Mouse (Mus musculus): ENCODE data around the gene Anxa8.
A peak's percentile ranks its signal among the peaks of the same experiment; 100 is the strongest.

Anxa8 gene

DNA sequence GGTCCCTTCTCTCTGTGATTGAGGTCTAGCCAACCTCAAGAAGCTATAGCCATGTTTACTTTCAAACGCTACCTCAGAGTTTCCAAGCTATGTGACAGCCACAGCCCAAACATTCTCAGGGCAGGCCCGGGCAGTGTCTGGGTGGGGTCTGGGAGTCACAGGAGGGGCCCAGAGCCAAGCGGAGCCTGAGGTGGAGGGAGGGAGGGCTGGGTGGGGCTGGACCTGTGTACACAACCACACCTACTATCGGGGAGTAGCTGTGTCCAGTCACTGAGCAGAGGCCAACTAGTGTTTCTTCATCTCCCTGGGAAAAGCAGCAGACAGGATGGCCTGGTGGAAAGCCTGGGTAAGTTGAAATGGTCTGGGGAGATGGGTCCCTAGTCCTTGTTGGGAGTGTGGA is at the start of gene Anxa8:
Gene Anxa8 (plus strand): TSS at position 251 of the 400 bp plus-strand sequence.
- DNase-seq = peak; percentile 64 to 76

DNA sequence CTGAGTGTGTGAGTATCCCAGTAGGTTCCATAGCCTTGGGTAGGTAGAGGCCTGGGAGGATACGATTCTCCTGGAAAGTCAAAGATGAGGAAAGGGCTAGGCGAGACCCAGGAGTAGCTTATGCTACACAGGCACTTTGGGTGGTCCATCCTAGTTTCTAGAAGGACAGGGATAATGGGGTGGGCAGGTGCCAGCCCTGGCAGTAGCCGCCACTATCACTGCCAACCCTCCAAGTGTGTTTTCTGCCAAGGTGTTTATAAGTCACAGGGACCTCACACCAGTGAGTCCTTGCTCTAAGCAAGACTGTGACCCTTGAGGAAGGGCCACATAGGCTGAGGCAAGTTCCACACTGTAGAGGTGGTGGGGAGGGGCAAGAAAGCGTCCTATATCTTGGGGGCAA is 44.5 kb upstream of the Anxa8 start:
- DNase-seq = no peak

DNA sequence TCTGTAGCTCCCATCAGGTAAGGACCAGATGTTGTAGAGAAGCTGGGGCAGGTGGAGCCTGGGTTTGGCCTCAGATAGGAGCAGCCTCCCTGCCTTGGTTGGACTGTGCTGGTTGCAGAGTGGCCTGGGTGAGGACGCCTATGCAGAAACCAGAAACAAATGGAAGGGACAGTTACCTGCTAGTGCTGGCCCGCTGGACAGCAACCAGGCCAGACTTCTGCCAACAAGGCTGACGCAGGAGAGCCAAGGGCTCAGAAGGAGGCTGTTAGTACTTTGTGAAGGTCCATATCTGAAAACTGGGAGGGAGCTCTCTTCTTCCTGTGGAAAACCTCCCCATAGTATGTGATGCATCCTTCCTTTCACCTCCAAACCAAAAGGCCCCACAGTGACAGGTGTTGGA is 42.4 kb upstream of the Anxa8 start:
- no peak for DNase-seq

DNA sequence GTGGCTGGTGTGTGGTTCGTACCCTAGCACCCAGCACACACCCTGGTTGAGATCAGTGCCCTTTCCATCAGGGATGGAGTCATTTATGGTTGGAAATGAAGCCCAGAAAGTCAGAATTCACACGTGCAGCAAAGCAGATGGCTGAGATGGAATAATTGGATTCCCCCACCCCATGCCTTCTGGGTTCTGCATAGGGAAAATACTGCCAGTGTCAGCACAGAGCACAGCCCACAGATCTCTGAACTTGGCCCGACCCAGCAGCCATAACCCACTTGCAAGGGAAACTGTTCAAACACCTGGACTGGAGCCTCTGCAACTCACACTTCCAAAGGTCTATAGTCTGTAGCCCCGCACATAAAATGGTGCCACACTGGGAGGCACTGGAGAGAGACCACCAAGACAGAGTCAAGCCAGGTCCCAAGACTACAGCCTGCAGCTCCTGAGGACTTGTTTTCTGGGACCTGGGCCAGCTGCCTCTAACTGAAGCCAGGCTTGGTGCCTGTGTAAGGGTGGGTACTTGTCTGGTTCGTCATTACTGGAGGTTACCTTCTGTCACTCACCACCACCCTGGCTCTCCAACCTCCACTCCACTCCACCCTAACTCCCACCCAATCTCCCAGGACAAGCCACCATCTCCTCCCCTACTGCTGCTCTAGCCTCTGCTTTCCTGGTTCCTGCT is 35.5 kb upstream of the Anxa8 start:
- no peak for DNase-seq

DNA sequence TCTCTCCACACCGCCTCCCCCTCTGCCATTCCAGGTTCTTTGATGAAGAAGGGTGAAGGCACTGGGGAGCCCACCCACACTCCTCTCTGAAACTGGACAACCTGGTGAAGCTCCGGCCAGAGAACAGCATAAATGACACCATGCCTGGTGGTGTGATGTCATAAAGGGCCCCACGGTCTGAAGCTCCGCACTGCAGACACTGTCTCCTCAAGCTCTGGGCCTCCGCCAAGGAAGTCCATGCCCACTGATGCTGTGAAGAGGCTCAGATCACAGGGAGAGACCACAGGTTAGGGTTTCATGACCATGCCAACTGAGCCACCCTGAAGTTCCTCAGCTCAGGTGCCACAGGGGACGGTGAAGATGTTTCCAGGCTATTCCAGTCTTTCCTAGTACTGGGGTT is 33.3 kb upstream of the Anxa8 start, which contains the start of gene Antxrl:
Gene Antxrl (plus strand): TSS at position 192 of the 400 bp plus-strand sequence.
- DNase-seq = no peak

DNA sequence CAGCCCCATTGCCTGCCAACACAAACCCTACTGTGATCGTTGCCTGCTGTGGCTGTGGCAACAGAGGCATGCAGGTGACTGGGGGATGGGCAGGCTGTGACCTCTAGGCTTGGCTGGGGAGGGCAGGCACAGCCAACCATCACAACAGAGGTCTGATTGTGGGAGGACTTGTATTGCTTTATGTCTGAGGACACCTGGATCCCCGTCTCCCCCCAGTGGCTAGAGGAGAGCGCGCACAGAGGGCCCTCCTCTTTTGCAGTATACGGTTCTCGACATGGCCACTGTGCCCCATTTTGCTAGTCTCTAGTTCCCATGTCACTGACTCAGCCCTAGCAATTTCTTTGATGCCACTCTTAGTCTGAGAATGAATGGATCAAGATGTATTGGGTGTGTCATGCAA is 14.1 kb upstream of the Anxa8 start:
- no peak for DNase-seq

DNA sequence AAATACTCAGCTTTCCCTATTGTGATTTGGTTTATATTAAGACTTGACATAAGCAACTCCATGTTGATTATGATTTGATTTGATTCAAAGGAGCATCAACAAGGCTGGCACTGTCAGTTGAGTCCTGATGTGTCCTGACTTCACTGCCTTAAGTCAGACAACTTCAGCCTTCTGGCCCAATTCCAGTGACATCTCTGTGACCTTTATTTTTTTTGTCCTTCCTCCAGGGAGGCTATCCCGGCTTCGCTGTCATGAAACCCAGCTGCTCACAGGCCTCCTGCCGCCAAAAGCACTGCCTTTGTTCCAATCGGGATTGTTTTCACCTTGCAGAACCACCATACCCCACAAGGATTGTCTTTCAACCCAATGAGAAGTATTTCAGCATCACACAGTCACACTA is 10.4 kb upstream of the Anxa8 start:
- no peak for DNase-seq

DNA sequence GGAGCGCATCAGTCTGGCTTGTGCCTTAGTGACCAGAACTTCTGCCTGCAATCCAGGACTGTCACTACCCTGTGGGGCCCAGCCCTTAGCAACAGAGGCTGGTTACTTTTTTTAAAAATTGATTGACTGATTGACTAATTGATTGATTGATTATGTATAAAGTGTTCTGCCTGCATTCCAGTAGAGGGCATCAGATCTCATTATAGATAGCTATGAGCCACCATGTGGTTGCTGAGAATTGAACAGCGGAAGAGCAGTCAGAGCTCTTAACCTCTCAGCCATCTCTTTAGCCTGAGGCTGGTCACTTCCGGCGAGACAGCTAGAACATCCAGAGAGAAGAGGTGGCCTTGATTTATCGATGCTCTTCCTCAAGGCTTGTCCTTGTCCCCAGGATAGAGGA is 8.6 kb upstream of the Anxa8 start:
- DNase-seq = no peak

DNA sequence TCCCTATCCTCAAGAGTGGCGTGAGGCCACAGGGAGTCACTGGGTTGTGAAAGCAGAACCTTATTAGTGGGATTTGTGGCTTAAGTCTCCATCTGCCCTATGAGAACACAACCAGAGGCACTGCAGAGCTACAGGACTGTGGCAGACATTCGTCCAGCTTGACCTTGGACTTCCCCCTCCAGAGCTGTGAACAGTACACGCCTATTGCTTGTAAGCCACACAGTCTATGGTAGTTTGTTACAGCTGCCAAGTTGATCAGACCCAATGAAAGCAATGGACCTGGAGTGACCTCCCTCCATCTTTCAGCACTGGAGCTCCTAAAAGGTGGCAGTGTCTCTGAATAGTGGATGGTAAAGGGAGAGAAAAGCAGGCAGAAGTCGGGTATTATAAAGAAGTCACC is 7.5 kb upstream of the Anxa8 start:
- no peak for DNase-seq

DNA sequence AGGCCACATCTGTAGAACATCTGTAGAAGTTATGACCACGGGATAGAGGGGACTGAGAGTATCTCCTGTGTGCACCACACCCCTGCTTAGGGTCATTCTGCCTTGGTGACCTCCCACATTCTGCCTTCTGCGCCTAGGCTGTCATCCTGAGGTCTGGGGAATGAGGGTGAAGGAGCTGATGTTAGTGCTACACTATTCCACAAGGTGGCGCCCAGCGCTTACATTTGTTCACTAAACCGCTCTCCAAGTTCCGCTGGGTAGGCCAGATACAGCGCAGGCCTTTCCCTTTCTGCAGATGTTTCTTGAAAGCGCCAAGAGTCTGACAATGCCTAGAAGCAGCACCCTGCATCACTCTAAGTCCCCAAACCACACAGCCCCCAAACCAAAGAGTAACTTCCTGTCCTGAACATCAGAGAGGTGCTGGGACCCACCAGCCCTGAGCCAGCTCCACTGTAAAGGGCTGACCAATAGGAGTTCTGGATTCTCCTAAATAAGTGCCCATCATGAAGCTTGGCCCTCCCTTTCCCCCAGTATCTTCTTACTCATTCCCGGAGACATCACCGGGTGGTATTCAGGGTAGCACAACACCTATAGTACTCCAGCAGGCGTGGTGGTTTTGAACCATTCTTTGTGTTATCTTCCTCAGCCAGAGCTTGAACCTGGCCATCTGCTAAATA is 5.3 kb upstream of the Anxa8 start:
- DNase-seq = peak; percentile 54 to 65

DNA sequence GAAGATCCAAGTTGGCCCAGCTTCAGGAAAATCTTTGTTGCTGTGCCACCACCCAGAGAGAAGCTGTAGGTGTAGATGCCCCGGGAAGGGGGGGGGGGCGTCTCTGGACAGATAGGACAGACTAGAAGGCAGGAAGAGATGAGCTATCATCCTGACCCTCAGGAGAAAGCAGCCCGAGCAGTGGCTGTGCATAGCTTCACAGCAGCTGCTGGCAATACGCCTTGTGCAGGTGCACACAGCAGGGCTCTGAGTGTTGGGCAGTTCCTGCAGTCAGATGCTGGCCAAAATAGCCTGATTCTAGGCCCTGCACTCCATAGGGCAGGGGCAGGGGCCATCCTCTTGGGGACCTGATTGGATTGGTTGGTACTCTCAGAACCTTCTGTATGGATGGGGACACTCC is 1.0 kb downstream of the Anxa8 start:
- DNase-seq = no peak

DNA sequence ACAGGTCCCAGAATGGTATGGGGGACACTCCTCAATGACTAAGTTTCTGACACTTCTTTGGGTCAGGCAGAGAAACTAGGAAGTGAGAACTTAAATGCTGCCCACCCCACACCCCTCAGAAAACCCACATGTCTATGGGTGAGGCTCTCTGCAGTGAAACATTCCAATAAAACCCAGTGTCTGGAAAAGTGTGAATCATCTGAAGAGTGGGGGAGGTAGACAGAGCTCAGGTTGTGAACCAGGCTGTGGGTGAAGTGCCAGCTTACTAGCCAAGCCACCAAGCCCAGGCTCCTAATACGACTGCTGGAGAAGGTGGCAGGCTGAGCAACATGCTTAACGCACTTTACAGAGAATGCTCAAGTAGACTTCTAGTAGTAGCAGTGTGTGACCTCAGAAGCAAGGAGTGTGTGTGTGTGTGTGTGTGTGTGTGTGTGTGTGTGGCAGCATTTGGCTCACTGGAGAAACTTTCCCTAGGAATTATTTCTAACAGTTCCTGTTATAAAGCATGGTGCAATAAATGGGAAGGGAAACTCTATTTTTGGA is 2.1 kb downstream of the Anxa8 start:
- DNase-seq = no peak

DNA sequence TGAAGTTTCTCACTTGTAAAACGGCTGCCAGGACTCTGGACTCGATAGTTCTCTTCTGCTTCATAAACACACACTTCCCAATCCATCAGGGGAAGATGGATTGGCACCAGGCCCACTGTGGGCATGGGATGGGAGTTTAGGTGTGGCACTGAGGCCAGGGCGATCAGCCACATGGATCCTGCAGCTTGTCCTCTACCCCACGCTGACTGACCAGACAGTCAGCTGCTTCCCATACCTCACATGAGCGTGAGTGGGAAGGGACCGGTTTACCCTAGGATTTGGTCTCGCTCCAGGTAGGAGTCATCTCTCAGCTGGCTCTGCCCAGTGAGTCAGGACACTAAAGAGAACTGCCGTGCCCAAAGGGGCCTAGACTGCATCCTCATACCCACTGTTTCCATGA is 4.0 kb downstream of the Anxa8 start:
- no peak for DNase-seq

DNA sequence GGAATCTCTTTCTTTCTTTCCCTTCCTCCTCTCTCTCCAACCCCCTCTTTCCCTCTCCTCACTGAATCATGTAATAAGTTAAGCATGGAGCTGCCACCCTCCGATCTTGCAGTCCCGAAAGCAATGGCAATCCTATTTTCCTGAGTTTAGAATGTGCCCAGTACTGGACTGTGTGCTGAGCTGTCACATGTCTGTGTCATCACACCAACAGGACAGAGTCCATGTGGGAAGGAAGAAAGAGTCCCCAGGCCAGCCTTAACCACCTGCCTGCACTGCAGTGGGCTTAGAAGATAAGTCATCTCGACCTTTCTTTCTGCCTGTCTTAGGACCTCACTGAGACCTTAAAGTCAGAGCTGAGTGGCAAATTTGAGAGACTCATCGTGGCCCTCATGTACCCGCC is 5.7 kb downstream of the Anxa8 start:
- no peak for DNase-seq

DNA sequence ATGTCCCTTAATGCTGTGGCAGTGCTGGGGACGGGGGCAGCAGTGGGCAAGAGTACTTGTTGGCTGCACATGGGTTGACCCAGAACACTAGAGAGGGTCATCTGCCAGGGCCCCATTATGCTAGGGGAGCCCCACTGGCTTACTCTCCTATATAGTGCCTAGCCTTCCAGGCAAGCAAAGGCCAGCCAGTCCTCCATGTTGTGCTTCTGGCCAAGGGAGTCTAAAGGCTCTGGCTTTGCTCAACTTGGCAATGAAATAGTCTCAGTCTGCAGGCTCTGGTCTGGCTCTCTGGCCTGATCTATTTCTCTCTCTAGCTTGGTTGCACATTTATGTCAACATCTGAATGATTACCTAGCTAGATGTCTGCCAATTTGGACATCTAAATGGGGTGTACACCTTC is 7.1 kb downstream of the Anxa8 start:
- no peak for DNase-seq

DNA sequence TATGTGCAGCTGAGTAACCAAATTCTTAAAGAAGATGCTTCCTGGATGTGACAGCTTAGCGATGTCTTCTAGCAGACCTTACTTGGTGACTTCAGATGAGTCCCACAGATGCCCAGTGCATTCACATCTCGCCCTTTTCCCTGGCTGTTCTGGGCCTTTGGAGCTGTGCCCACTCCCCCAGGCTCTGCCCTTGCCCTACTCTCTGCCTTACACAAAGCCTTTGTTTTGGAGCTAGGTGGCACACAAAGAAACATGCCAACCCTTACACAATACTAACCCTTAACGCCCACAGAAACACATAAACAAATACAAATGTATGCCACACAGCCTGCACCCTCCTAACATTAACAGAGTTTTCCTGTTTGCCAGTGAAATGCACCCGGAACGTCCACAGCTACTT is 10.4 kb downstream of the Anxa8 start:
- no peak for DNase-seq

DNA sequence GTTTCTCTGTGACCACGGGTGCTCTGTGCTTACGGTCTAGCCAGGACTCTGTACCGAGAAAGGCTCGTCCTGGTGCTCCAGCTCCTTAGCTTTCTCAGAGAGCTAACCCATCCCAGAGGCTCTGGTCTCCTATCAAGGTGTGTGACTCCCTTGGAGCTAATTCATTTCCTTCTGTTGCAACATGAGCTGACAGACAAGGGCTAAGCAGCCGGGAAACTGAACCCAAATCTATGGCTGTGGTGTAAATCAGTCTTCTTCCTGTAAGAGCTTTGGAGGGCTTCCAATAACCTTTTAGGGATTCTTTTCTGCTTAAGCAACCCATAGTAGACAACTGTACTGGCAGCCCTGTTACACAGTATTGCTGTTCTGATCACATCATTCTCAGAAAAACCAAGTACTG is 16.8 kb downstream of the Anxa8 start, which contains the start of gene A630023A22Rik:
Gene A630023A22Rik (minus strand): TSS at position 154 of the 400 bp plus-strand sequence.
- DNase-seq = no peak

DNA sequence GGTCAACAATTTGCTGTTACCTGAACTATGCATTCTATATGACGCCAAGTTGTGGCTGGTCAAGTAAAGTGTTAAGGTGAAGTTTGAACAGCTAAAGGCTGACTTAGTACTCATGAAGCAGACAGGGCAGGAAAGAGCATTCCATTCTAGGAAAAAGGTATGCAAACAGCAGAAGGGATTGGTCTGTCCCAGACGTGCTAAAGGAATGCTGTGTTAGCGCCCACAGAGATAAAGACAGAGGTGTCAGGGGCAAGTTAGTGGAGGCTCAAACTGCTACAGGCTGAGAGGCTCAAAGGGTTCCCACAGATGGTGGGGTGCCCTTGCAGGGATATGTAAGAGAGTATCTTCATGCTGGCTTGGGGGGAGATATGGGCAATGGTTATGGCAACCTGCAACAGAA is 18.1 kb downstream of the Anxa8 start:
- no peak for DNase-seq

DNA sequence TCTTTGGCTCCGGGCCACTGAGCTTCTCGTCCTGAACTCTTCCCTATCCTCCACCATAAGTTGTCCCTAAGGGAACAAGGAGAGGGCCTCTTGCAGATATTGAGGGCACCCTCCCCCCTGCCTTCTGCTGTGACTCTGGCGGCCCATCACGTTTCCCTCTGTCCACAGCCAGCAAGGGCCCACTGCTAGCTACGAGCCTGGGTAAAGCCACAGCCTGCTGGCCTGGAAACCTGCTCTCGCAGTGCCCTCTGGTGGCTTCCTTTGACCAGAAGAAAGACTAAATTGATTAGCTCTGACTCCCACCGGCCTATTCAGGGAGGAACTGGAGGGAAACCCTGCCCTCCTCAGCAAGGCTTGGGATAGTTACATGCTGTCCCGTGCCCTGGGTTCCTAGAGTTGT is 19.1 kb downstream of the Anxa8 start:
- DNase-seq = peak; percentile 60 to 75

DNA sequence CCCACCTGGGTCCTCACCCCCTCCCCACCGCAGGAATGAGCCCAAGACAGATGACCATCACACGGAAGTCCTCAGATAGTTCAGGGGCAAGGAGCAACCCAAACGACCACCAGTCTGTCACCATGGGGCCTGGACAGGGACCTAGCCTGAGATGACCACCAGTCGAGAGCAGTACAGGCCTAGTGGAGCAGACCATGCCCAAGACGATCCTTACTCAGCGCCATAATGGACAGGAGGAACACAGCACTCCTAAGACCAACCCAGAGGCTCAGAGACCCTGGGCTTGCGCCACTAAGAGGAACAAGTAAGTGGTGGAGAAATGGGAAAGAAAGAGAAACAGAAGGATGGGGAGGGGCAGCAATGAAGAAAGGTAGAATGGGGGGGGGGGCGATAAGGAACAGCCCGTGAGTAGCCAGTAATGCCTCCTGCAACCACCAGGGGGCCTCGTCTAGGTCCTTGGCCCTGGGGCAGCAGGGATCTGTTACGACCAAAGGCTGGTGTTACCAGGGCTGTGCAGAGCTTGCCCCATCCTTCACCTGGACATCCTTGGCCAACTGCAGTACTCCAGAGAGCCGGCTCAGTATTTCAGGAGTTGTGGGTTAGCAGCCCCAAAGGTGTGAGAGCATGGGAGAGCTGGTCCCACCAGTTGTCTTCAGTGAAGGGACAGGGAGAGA is 20.7 kb downstream of the Anxa8 start:
- DNase-seq = peak; percentile 22 to 38

DNA sequence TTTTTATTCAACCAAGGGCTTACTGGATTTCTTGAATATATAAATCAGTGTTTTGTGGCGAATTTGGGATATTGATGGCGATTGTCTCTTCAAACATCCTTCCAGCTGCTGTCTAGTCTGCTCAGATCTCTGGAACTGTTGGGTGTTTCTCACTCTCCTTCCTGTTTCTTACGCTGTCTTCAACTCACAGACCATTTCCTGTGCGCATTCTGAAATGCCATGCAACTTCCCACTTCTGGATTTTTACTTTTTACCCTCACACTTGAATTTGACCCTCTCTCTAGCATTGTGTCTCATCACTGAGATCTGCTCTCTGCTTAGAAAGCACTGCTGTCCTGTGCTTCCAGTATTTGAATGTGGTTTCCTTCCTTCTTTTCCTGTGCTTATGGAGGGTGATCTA is 21.8 kb downstream of the Anxa8 start:
- no peak for DNase-seq

DNA sequence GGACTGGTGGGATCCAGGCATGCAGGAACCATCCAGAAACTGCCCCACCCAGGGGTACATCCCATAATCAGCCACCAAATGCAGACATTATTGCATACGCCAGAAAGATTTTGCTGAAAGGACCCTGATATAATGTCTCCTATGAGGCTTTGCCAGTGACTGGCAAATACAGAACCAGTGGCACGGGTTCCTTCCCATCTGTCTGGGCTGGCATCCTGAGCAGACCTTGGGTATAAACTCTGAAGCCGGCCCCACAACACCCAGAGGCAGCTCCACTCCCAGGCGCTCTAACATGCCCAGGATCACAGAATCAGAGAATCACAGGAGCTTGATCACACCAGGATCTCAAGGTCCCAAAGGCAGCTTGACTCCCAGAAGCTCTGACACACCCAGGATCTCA is 28.5 kb downstream of the Anxa8 start:
- no peak for DNase-seq

DNA sequence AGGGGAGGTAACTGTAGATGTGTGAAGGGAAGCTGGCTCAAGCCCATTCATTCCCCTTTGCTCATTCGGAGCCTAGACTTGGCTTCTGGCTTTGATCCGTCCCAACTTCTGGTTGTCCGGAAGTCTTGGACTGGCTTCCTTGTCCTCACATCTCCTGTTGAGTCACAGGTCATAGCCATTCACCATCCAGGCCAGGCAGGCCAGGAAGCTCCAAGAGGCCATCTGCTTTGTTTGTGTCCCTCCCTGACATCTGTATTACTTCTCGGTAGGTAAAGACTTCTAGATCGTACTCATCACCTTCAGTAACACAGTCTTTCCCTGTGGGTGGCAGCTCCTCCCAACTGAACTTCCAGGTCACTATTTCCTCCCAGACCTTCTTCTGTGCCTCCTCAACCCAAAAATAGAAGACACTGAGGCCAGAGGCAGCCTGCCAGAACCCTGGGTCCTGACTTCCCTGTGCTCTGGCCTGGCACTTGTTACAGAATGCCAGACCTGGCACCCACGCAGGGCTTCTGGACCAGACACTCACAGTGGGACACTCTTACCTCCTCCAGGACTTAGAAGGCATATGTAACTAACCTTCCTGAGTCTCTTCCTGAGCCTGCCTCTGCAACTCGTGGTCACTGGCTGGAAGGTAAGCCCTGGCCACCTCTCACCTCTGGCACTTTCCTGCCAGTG is 33.4 kb downstream of the Anxa8 start:
- DNase-seq = no peak
